Mouse (Mus musculus) kidney, adult 2 months (tissue): ENCODE results near the gene Mgat4a.

Source experiments
- CTCF ChIP-seq: fragments of 200-500 bp; conservative IDR thresholded peaks from 2 replicates; pipeline ENCODE4 v1.5.1; 2011; ENCODE audit warnings: low read depth, mild to moderate bottlenecking, control low read depth, low read length, moderate library complexity, mixed read lengths; ENCODE audit not compliant: insufficient read depth, insufficient read length
- POLR2A ChIP-seq: fragments of 200-500 bp; IDR thresholded peaks from one replicate; pipeline ENCODE4 v1.6.1; 2011; ENCODE audit warnings: low read depth, low read length, control low read depth

DNA sequence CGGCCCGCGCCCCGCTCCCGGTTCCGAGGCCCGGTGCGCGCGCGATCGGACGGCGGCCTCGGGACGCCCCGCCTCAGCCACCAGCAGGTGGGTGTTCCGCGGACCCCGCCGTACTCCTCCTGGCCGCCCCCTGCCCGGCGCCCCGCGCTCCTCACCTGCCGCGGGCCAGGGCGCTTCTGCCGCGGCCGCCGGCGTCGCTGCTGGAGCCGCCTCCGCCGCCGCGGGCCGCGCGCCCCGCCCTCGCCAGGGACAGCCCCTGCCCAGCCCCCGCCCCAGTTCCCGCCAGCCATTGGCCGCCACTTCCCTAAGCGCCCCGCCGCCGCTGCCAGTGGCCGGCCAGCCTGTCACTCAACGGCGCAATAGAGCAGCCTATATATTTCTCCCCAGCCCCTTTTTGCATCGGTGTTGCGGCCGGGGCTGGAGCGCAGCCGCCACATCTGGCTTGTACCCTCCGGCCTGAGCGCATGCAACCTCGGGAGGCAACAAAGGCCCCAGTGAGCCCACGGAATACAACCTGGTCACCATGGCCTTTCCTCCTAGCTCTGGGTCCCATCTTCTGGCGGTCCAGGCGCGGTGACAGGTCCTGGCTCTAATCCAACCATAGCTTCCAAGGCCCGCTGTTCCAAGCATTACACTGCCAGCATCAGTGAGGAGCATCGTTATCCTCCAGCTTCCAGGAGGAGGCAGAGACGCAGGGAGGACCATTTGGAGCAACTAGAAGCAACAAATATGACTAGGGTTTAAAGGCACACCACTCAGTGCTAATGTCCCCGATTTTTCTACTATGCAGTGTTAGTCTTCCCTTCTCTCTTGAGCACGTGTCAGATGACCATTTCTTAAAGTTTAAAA is at the start of gene Mgat4a:
- TF ChIP-seq CTCF (no peak), POLR2A (peak; percentile 70)
